Mouse (Mus musculus) MEL (cell line): Measurements from ENCODE around the gene Shtn1. TPM values are rescaled to one million over a fixed set of nuclear protein-coding genes. Genes with fewer than 3 reads are reported as not detected.

Source experiments
- DNase-seq: peaks from one replicate; pipeline ENCODE4 v3.0.0; 2011; ENCODE audit warnings: low read depth, low spot score
- H3K27ac ChIP-seq: 2 replicates; pipeline ENCODE4 v1.5.1; 2012; ENCODE audit warnings: low read depth, mild to moderate bottlenecking, control low read depth, low read length, moderate library complexity; ENCODE audit not compliant: control insufficient read depth
- H3K27me3 ChIP-seq, 2 experiments: fragments of 150-350 bp in 1 of 2; sonication (generic) in 1 of 2; 2 replicates each; pipeline ENCODE4 v1.6.1; 2012; ENCODE audit warnings: low read length in 2 of 2, mild to moderate bottlenecking in 2 of 2, improper control_type of control experiment in 1 of 2, moderate library complexity in 1 of 2; ENCODE audit not compliant: insufficient read depth in 2 of 2, control insufficient read depth in 1 of 2
- H3K36me3 ChIP-seq, 2 experiments: 2 replicates each; pipeline ENCODE4 v1.6.1; 2012 to 2014; ENCODE audit warnings: low read length in 2 of 2, improper control_type of control experiment in 1 of 2, inconsistent platforms in 1 of 2, mild to moderate bottlenecking in 1 of 2; ENCODE audit not compliant: insufficient read depth in 2 of 2, control insufficient read depth in 1 of 2
- H3K4me1 ChIP-seq, 2 experiments: fragments of 150-350 bp in 1 of 2; sonication (generic) in 1 of 2; 2 replicates each; pipeline ENCODE4 v1.6.1; 2012; ENCODE audit warnings: low read length in 2 of 2, improper control_type of control experiment in 1 of 2, mild to moderate bottlenecking in 1 of 2; ENCODE audit not compliant: insufficient read depth in 2 of 2, control insufficient read depth in 1 of 2
- H3K4me3 ChIP-seq, 2 experiments: fragments of 150-350 bp in 1 of 2; sonication (generic) in 1 of 2; 2 replicates each; pipeline ENCODE4 v1.5.1; 2012; ENCODE audit warnings: low read depth in 2 of 2, low read length in 2 of 2, mild to moderate bottlenecking in 2 of 2, moderate library complexity in 2 of 2, control low read depth in 1 of 2, improper control_type of control experiment in 1 of 2; ENCODE audit not compliant: control insufficient read depth in 1 of 2, insufficient read depth in 1 of 2
- H3K79me2 ChIP-seq: 2 replicates; pipeline ENCODE4 v1.6.1; 2012; ENCODE audit warnings: mild to moderate bottlenecking, low read length, moderate library complexity; ENCODE audit not compliant: control insufficient read depth, poor library complexity, insufficient read depth
- H3K9ac ChIP-seq: 2 replicates; pipeline ENCODE4 v1.6.1; 2012; ENCODE audit warnings: low read depth, mild to moderate bottlenecking, control low read depth, low read length, moderate library complexity; ENCODE audit not compliant: control insufficient read depth, poor library complexity, severe bottlenecking
- H3K9me3 ChIP-seq: fragments of 150-350 bp; sonication (generic); replicated peaks from 2 replicates; pipeline ENCODE4 v1.6.1; 2012; ENCODE audit warnings: mild to moderate bottlenecking, low read length, improper control_type of control experiment, moderate library complexity; ENCODE audit not compliant: insufficient read depth
- BHLHE40 ChIP-seq: IDR thresholded peaks from 2 replicates; pipeline ENCODE4 v1.6.1; 2012; ENCODE audit warnings: low read depth, mild to moderate bottlenecking, inconsistent platforms, low read length, improper control_type of control experiment, borderline replicate concordance
- CHD1 ChIP-seq: IDR thresholded peaks from 2 replicates; pipeline ENCODE4 v1.6.1; 2012; ENCODE audit warnings: low read depth, mild to moderate bottlenecking, inconsistent platforms, low read length, improper control_type of control experiment
- CHD2 ChIP-seq: IDR thresholded peaks from 2 replicates; pipeline ENCODE4 v1.6.1; 2011; ENCODE audit warnings: low read length, improper control_type of control experiment
- E2F4 ChIP-seq: IDR thresholded peaks from 2 replicates; pipeline ENCODE4 v1.6.1; 2011; ENCODE audit warnings: low read depth, low read length, improper control_type of control experiment, borderline replicate concordance
- ELF1 ChIP-seq: IDR thresholded peaks from 2 replicates; pipeline ENCODE4 v1.6.1; 2014; ENCODE audit warnings: low read depth, mild to moderate bottlenecking, inconsistent platforms, low read length, improper control_type of control experiment, moderate library complexity
- ETS1 ChIP-seq: IDR thresholded peaks from 2 replicates; pipeline ENCODE4 v1.6.1; 2012; ENCODE audit warnings: low read depth, mild to moderate bottlenecking, inconsistent platforms, low read length, improper control_type of control experiment, moderate library complexity
- GABPA ChIP-seq: IDR thresholded peaks from 2 replicates; pipeline ENCODE4 v1.6.1; 2012; ENCODE audit warnings: low read depth, mild to moderate bottlenecking, inconsistent platforms, low read length, improper control_type of control experiment, moderate library complexity
- HCFC1 ChIP-seq: IDR thresholded peaks from 2 replicates; pipeline ENCODE4 v1.6.1; 2012; ENCODE audit warnings: low read depth, mild to moderate bottlenecking, inconsistent platforms, low read length, improper control_type of control experiment, moderate library complexity
- JUND ChIP-seq: IDR thresholded peaks from 2 replicates; pipeline ENCODE4 v1.6.1; 2011; ENCODE audit warnings: low read depth, mild to moderate bottlenecking, improper control_type of control experiment, low read length
- KAT2A ChIP-seq: conservative IDR thresholded peaks from 2 replicates; pipeline ENCODE4 v1.6.1; 2012; ENCODE audit warnings: low read depth, low read length, improper control_type of control experiment, inconsistent platforms
- MAX ChIP-seq: IDR thresholded peaks from 2 replicates; pipeline ENCODE4 v1.6.1; 2011; ENCODE audit warnings: low read length, improper control_type of control experiment
- MAZ ChIP-seq: IDR thresholded peaks from 2 replicates; pipeline ENCODE4 v1.6.1; 2012; ENCODE audit warnings: low read depth, mild to moderate bottlenecking, inconsistent platforms, low read length, improper control_type of control experiment
- MXI1 ChIP-seq: IDR thresholded peaks from 2 replicates; pipeline ENCODE4 v1.6.1; 2011; ENCODE audit warnings: mild to moderate bottlenecking, low read depth, low read length, improper control_type of control experiment
- MYB ChIP-seq: IDR thresholded peaks from 2 replicates; pipeline ENCODE4 v1.6.1; 2011; ENCODE audit warnings: mild to moderate bottlenecking, low read depth, low read length, improper control_type of control experiment
- MYC ChIP-seq: IDR thresholded peaks from 2 replicates; pipeline ENCODE4 v1.6.1; 2011; ENCODE audit warnings: low read depth, mild to moderate bottlenecking, low read length, improper control_type of control experiment, moderate library complexity
- POLR2A ChIP-seq, 2 experiments: IDR thresholded peaks; 2 replicates each; pipeline ENCODE4 v1.6.1; 2011 to 2012; ENCODE audit warnings: low read length in 2 of 2, mild to moderate bottlenecking in 2 of 2, control low read depth in 1 of 2, improper control_type of control experiment in 1 of 2, low read depth in 1 of 2, moderate library complexity in 1 of 2; ENCODE audit not compliant: control insufficient read depth in 1 of 2, insufficient read depth in 1 of 2, poor library complexity in 1 of 2
- POLR2AphosphoS2 ChIP-seq: IDR thresholded peaks from 2 replicates; pipeline ENCODE4 v1.6.1; 2011; ENCODE audit warnings: low read length, improper control_type of control experiment
- POLR2AphosphoS5 ChIP-seq: IDR thresholded peaks from 2 replicates; pipeline ENCODE4 v1.6.1; 2012; ENCODE audit warnings: low read depth, borderline replicate concordance, mild to moderate bottlenecking, inconsistent platforms, low read length, moderate library complexity, mixed read lengths
- SIN3A ChIP-seq: IDR thresholded peaks from 2 replicates; pipeline ENCODE4 v1.6.1; 2012; ENCODE audit warnings: low read length, improper control_type of control experiment, inconsistent platforms
- SMC3 ChIP-seq: IDR thresholded peaks from 2 replicates; pipeline ENCODE4 v1.6.1; 2011; ENCODE audit warnings: low read depth, low read length, improper control_type of control experiment
- TBP ChIP-seq: IDR thresholded peaks from 2 replicates; pipeline ENCODE4 v1.8.0; 2011; ENCODE audit warnings: low read depth, low read length, improper control_type of control experiment
- USF1 ChIP-seq: IDR thresholded peaks from 2 replicates; pipeline ENCODE4 v1.6.1; 2014; ENCODE audit warnings: low read depth, mild to moderate bottlenecking, inconsistent platforms, low read length, improper control_type of control experiment, moderate library complexity
- USF2 ChIP-seq, 2 experiments: IDR thresholded peaks; 2 replicates each; pipeline ENCODE4 v1.6.1; 2011 to 2012; ENCODE audit warnings: improper control_type of control experiment in 2 of 2, low read length in 2 of 2, borderline replicate concordance in 1 of 2, inconsistent platforms in 1 of 2, low read depth in 1 of 2, mild to moderate bottlenecking in 1 of 2; ENCODE audit not compliant: insufficient read depth in 1 of 2
- ZC3H11A ChIP-seq: IDR thresholded peaks from 2 replicates; pipeline ENCODE4 v1.6.1; 2012; ENCODE audit warnings: low read depth, mild to moderate bottlenecking, inconsistent platforms, low read length, improper control_type of control experiment
- ZKSCAN1 ChIP-seq: IDR thresholded peaks from 2 replicates; pipeline ENCODE4 v1.6.1; 2012; ENCODE audit warnings: low read depth, mild to moderate bottlenecking, inconsistent platforms, low read length, improper control_type of control experiment, moderate library complexity
- ZNF384 ChIP-seq: IDR thresholded peaks from 2 replicates; pipeline ENCODE4 v1.6.1; 2012; ENCODE audit warnings: low read depth, mild to moderate bottlenecking, inconsistent platforms, low read length, improper control_type of control experiment
- polyA plus RNA-seq, 2 experiments: library from polyadenylated mRNA; stranded (reverse) in 1 of 2; unstranded in 1 of 2; fragments of >175 nt in 1 of 2; fragments of >200 nt in 1 of 2; gene quantifications; 2 replicates each; pipeline versions ENCODE4 v1.2.1 to v1.2.4; 2012; ENCODE audit warnings: low replicate concordance in 2 of 2, low read depth in 1 of 2; ENCODE audit not compliant: insufficient read length in 2 of 2, insufficient read depth in 1 of 2, missing spikeins in 1 of 2
- total RNA-seq: library from RNA; depleted of rRNA; stranded (reverse); fragments of 300-350 nt; gene quantifications from 2 replicates; pipeline ENCODE4 v1.2.3, GENCODE M21; 2012

Shtn1 gene
- total and polyA plus RNA-seq, 3 experiments, result 0.17 TPM; not detected in 2

- TF ChIP-seq JUND, result no peak
- no peak for TF ChIP-seq USF2 (IDR thresholded peaks at IDR 0.05; ENCODE audit: borderline replicate concordance in 1 of 2, insufficient read depth in 1 of 2, low read depth in 1 of 2, low read length in 2 of 2)
- no peak for TF ChIP-seq TBP
- no peak for TF ChIP-seq MXI1
- no peak for TF ChIP-seq MAX
- TF ChIP-seq ETS1, result no peak
- TF ChIP-seq E2F4, result no peak
- no peak for TF ChIP-seq ZKSCAN1
- no peak for TF ChIP-seq POLR2AphosphoS2
- no peak for TF ChIP-seq MYC
- TF ChIP-seq ZNF384, result no peak
- no peak for TF ChIP-seq SMC3
- no peak for TF ChIP-seq ELF1
- no peak for TF ChIP-seq SIN3A
- Histone ChIP-seq H3K27ac (no peak overlapping the region), H3K4me3 (no peak overlapping the region), H3K36me3 (no peaks in the 10 kb centered on the region), H3K9me3 (no peaks in the 10 kb centered on the region), H3K4me1 (no peaks in the 10 kb centered on the region), H3K9ac (no peak overlapping the region), H3K27me3 (peaks cover 2% of the 10 kb centered on the region in 2 experiments; a peak in 2 of 4 replicates), H3K79me2 (no peaks in the 10 kb centered on the region)
- no peak for DNase-seq
Measured at GRCm38 (mm10) chr19:59033241-59033640, 42.7 kb downstream of the Shtn1 start.

- Histone ChIP-seq H3K4me3 (no peak overlapping the region), H3K4me1 (no peaks in the 10 kb centered on the region), H3K27me3 (peaks cover 0 to 2% of the 10 kb centered on the region in 2 experiments; a peak in 3 of 4 replicates), H3K9me3 (no peaks in the 10 kb centered on the region), H3K27ac (no peak overlapping the region), H3K36me3 (no peaks in the 10 kb centered on the region), H3K79me2 (no peaks in the 10 kb centered on the region), H3K9ac (no peak overlapping the region)
- no peak for DNase-seq
- no peak for TF ChIP-seq POLR2AphosphoS5
- no peak for TF ChIP-seq POLR2A (IDR thresholded peaks at IDR 0.05; ENCODE audit: control insufficient read depth in 1 of 2, insufficient read depth in 1 of 2, low read depth in 1 of 2, low read length in 2 of 2, poor library complexity in 1 of 2)
- no peak for TF ChIP-seq SMC3
- TF ChIP-seq KAT2A, result no peak
- no peak for TF ChIP-seq USF1
- no peak for TF ChIP-seq MYB
- TF ChIP-seq GABPA, result no peak
- no peak for TF ChIP-seq MAZ
- no peak for TF ChIP-seq ZC3H11A
- TF ChIP-seq HCFC1, result no peak
- TF ChIP-seq BHLHE40, result no peak
- TF ChIP-seq CHD2, result no peak
- TF ChIP-seq USF2 (IDR thresholded peaks at IDR 0.05; ENCODE audit: borderline replicate concordance in 1 of 2, insufficient read depth in 1 of 2, low read depth in 1 of 2, low read length in 2 of 2), result no peak
- TF ChIP-seq CHD1, result no peak
- TF ChIP-seq JUND, result no peak
- no peak for TF ChIP-seq SIN3A
Measured at GRCm38 (mm10) chr19:59030221-59030620, 45.7 kb downstream of the Shtn1 start.
